Mouse (Mus musculus): ENCODE measurements around the gene Katnbl1. TPM values are rescaled to one million over a fixed set of nuclear protein-coding genes. Genes with fewer than 3 reads are reported as not detected.
"Not testable (repeated sequence)": the region's sequence is repeated elsewhere in the genome, so short reads cannot be mapped to it uniquely, and the experiment has no call there.

Gene Katnbl1
- polyA plus RNA-seq, 1 experiment from 2014 or later: 53.0 TPM

- WGBS: 68% methylated on average over 3 of the region's 3 CpGs
- no peak for ATAC-seq (ENCODE audit: low FRiP score, low read depth)
- H3K4me1 ChIP-seq: no peaks in the 10 kb centered on the region
- H3K4me3 ChIP-seq: no peak overlapping the region
- H3K9me3 ChIP-seq: no peaks in the 10 kb centered on the region
- no peaks in the 10 kb centered on the region for H3K36me3 ChIP-seq
- H3K9ac ChIP-seq: no peak overlapping the region
- H3K27ac ChIP-seq: no peak overlapping the region
- no peaks in the 10 kb centered on the region for H3K27me3 ChIP-seq
- no peak overlapping the region for H3K4me2 ChIP-seq (replicated peaks)
Measured at GRCm38 (mm10) chr2:112425308-112425707, 46.3 kb downstream of the Katnbl1 start.

GRCm38 (mm10) chr2:112428534-112428933 lies 49.5 kb downstream of the Katnbl1 start:
- not testable (repeated sequence) for H3K27me3 ChIP-seq; H3K9me3 ChIP-seq; H3K4me2 ChIP-seq (replicated peaks); H3K27ac ChIP-seq; H3K4me1 ChIP-seq; H3K9ac ChIP-seq; H3K36me3 ChIP-seq; H3K4me3 ChIP-seq; ATAC-seq (ENCODE audit: low FRiP score, low read depth)
- 90% methylated on average over 3 of the region's 3 CpGs for WGBS

DNA sequence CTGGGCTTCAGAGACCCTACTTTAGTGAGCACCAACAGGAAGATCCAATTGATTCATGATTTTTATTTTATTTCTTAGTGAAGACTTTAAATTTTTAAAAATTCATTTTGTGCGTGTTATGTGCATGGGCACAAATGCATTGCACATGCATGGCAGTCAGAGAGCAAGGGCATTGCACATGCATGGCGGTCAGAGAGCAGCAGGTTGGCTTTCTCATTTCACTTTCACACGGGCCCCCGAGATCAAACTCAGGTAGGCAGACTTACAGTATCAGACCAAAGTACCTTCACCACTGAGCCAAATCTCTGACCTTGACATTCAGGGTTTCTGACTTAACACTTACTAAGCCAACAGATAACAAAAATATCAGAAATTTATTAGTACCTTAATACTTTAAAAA lies 50.7 kb downstream of the Katnbl1 start:
- WGBS: 92% methylated on average over 4 of the region's 4 CpGs
- Histone ChIP-seq H3K36me3 (no peaks in the 10 kb centered on the region), H3K4me3 (no peak overlapping the region), H3K4me2 (replicated peaks) (no peak overlapping the region), H3K9me3 (no peaks in the 10 kb centered on the region), H3K9ac (no peak overlapping the region), H3K27ac (no peak overlapping the region), H3K27me3 (no peaks in the 10 kb centered on the region), H3K4me1 (no peaks in the 10 kb centered on the region)
- no peak for ATAC-seq (ENCODE audit: low FRiP score, low read depth)

DNA sequence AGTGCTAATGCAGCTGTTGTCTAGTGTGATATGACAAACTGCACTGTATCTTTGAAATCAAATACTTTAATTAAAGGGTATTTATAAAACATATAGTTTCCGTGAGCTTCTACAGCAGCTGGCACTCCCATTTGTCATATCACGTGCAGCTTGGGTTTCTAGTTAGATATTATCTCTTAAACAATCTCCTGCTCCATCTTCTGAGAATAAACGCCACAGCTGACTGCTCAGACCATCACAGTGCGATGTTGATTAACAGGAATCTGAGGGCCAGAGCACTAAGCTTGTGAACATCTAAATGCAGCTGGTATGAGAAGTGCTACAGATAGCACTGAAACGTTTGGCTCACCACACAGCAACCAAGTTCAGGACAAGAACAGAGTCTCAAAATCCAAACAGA lies 51.4 kb downstream of the Katnbl1 start:
- Histone ChIP-seq H3K4me2 (replicated peaks) (no peak overlapping the region), H3K36me3 (no peaks in the 10 kb centered on the region), H3K4me1 (no peaks in the 10 kb centered on the region), H3K9me3 (no peaks in the 10 kb centered on the region), H3K9ac (no peak overlapping the region), H3K27me3 (no peaks in the 10 kb centered on the region), H3K27ac (no peak overlapping the region), H3K4me3 (no peak overlapping the region)
- whole genome bisulfite sequencing: 71% methylated on average over 5 of the region's 5 CpGs
- ATAC-seq (ENCODE audit: low FRiP score, low read depth): peak; percentile 57; the same call in 1 of the 2 replicates

DNA sequence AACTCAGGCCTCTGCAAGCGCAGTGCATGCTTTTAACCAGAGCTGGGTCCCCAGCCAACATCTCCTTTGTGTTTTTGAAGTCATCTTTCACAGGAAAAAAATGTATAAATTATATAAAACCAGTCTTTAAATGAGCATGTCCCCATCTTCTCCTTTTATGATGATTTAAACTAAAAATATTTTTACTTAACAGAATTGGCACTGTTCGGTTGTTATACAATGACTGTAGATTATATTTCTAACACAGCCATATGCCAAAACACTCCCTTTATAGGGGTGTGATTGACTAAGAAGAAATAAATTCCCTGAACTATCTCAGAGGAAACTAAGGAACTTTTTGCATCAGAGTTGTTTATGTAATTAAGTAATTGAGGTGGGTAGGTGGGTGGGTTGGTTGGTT lies 53.5 kb downstream of the Katnbl1 start:
- H3K27me3 ChIP-seq: no peaks in the 10 kb centered on the region
- no peaks in the 10 kb centered on the region for H3K36me3 ChIP-seq
- H3K4me3 ChIP-seq: no peak overlapping the region
- WGBS: 92% methylated on average over 2 of the region's 2 CpGs
- H3K27ac ChIP-seq: no peak overlapping the region
- H3K4me1 ChIP-seq: no peaks in the 10 kb centered on the region
- H3K9ac ChIP-seq: no peak overlapping the region
- ATAC-seq (ENCODE audit: low FRiP score, low read depth): no peak
- no peak overlapping the region for H3K4me2 ChIP-seq (replicated peaks)
- no peaks in the 10 kb centered on the region for H3K9me3 ChIP-seq

- H3K4me3 ChIP-seq: no peak overlapping the region
- H3K9ac ChIP-seq: no peak overlapping the region
- no peak for ATAC-seq (ENCODE audit: low FRiP score, low read depth)
- H3K27ac ChIP-seq: no peak overlapping the region
- WGBS: 77% methylated on average over 2 of the region's 2 CpGs
- no peaks in the 10 kb centered on the region for H3K36me3 ChIP-seq
- H3K27me3 ChIP-seq: no peaks in the 10 kb centered on the region
- no peak overlapping the region for H3K4me2 ChIP-seq (replicated peaks)
- H3K4me1 ChIP-seq: no peaks in the 10 kb centered on the region
- no peaks in the 10 kb centered on the region for H3K9me3 ChIP-seq
Measured at GRCm38 (mm10) chr2:112433359-112433758, 54.3 kb downstream of the Katnbl1 start.

DNA sequence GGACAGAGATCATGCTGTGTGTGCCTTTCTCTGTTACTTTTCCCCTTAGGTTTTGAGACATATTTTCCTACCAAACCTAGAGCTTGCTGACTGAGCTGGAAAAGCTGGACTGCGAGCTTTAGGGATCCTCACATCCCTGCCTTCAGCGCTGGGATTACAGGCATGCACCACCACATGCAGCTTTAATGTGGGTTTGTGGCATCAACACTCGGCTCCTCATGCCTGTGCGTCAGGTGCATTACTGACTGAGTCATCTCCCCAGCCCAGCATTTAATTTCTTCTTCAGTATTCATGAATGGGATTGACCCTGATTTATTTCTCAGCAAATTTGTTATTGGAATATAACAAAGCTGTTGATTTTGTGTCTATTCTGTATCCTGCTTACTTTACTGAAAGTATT lies 57.3 kb downstream of the Katnbl1 start:
- H3K27ac ChIP-seq: no peak overlapping the region
- no peaks in the 10 kb centered on the region for H3K4me1 ChIP-seq
- H3K36me3 ChIP-seq: no peaks in the 10 kb centered on the region
- no peaks in the 10 kb centered on the region for H3K9me3 ChIP-seq
- H3K9ac ChIP-seq: no peak overlapping the region
- no peak overlapping the region for H3K4me2 ChIP-seq (replicated peaks)
- WGBS: 78% methylated on average over 4 of the region's 4 CpGs
- H3K27me3 ChIP-seq: no peaks in the 10 kb centered on the region
- ATAC-seq (ENCODE audit: low FRiP score, low read depth): no peak
- H3K4me3 ChIP-seq: no peak overlapping the region

GRCm38 (mm10) chr2:112437589-112437988 lies 58.6 kb downstream of the Katnbl1 start:
- H3K4me1 ChIP-seq: no peaks in the 10 kb centered on the region
- H3K27me3 ChIP-seq: no peaks in the 10 kb centered on the region
- no peaks in the 10 kb centered on the region for H3K9me3 ChIP-seq
- no peak overlapping the region for H3K4me3 ChIP-seq
- 93% methylated on average over 2 of the region's 2 CpGs for WGBS
- no peak overlapping the region for H3K4me2 ChIP-seq (replicated peaks)
- no peak overlapping the region for H3K9ac ChIP-seq
- no peak overlapping the region for H3K27ac ChIP-seq
- no peak for ATAC-seq (ENCODE audit: low FRiP score, low read depth)
- H3K36me3 ChIP-seq: no peaks in the 10 kb centered on the region

GRCm38 (mm10) chr2:112443491-112443890 lies 64.5 kb downstream of the Katnbl1 start:
- Histone ChIP-seq H3K9ac (no peak overlapping the region), H3K27ac (no peak overlapping the region), H3K4me3 (no peak overlapping the region), H3K4me1 (no peaks in the 10 kb centered on the region), H3K27me3 (no peaks in the 10 kb centered on the region), H3K36me3 (no peaks in the 10 kb centered on the region), H3K9me3 (no peaks in the 10 kb centered on the region), H3K4me2 (replicated peaks) (no peak overlapping the region)
- 61% methylated on average over 2 of the region's 2 CpGs for WGBS
- ATAC-seq (ENCODE audit: low FRiP score, low read depth): no peak

DNA sequence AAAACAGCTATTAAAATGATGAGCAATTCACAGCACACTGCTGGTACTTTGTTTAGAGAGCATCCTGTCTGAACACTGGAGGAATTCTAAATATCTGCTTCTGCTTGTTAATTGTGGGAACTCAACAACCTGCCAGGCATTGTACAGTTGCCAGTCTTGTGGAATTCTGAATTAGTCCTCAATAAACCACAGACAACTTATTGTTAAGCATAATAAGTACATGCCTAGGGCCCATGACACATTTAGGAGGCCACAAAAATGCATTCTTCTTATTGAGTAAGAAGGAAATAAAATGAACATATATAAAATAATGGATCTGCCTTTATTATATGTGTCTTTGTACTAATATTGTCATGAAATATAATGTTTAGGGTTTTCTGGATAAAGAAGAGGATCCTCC lies 66.5 kb downstream of the Katnbl1 start:
- no peak overlapping the region for H3K4me3 ChIP-seq
- H3K27ac ChIP-seq: no peak overlapping the region
- no peaks in the 10 kb centered on the region for H3K36me3 ChIP-seq
- no peaks in the 10 kb centered on the region for H3K4me1 ChIP-seq
- ATAC-seq (ENCODE audit: low FRiP score, low read depth): no peak
- no peak overlapping the region for H3K9ac ChIP-seq
- H3K27me3 ChIP-seq: no peaks in the 10 kb centered on the region
- no peaks in the 10 kb centered on the region for H3K9me3 ChIP-seq
- no peak overlapping the region for H3K4me2 ChIP-seq (replicated peaks)

DNA sequence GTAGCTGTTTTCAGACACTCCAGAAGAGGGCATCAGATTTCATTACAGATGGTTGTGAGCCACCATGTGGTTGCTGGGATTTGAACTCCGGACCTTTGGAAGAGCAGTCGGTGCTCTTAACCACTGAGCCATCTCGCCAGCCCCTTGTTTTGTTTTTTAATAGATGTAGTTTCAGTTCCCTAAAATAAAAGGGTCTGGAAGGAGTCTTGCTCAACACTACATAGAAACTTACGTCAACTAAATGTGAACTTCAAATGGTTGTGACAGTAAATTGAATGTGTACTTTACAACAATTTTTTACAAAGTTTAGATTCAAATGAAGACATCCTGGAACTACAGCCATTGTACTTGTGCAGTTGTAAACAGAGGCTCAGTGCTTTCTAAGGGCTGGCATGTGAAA lies 69.0 kb downstream of the Katnbl1 start:
- not testable (repeated sequence) for H3K27ac ChIP-seq

GRCm38 (mm10) chr2:112448510-112449059 lies 69.6 kb downstream of the Katnbl1 start:
- Histone ChIP-seq H3K4me1 (no peaks in the 10 kb centered on the region), H3K4me3 (no peak overlapping the region), H3K9me3 (no peaks in the 10 kb centered on the region), H3K9ac (no peak overlapping the region), H3K27ac (no peak overlapping the region), H3K27me3 (no peaks in the 10 kb centered on the region), H3K36me3 (no peaks in the 10 kb centered on the region), H3K4me2 (replicated peaks) (no peak overlapping the region)
- no peak for ATAC-seq (ENCODE audit: low FRiP score, low read depth)

More for the DNA sequence above, 69.0 kb downstream of the Katnbl1 start:
- H3K9me3 ChIP-seq; H3K27me3 ChIP-seq; H3K4me2 ChIP-seq (replicated peaks); H3K4me3 ChIP-seq; H3K4me1 ChIP-seq; H3K9ac ChIP-seq; H3K36me3 ChIP-seq; ATAC-seq (ENCODE audit: low FRiP score, low read depth): not testable (repeated sequence)
- WGBS: 70% methylated on average over 4 of the region's 4 CpGs

- Histone ChIP-seq H3K27me3 (no peaks in the 10 kb centered on the region), H3K9ac (no peak overlapping the region), H3K36me3 (no peaks in the 10 kb centered on the region), H3K4me1 (peaks cover 4% of the 10 kb centered on the region; the same call in 1 of the 2 replicates), H3K9me3 (no peaks in the 10 kb centered on the region), H3K4me3 (no peak overlapping the region), H3K4me2 (replicated peaks) (no peak overlapping the region), H3K27ac (no peak overlapping the region)
- no peak for ATAC-seq (ENCODE audit: low FRiP score, low read depth)
- WGBS: 31% methylated on average over 4 of the region's 4 CpGs
Measured at GRCm38 (mm10) chr2:112449597-112450296, 70.7 kb downstream of the Katnbl1 start.
